Mouse (Mus musculus) embryo, embryonic 10.5 days (tissue): ENCODE measurements around the gene Tm2d1.

Experiments used
- DNase-seq: peaks from one replicate; pipeline ENCODE4 v3.0.0-alpha.2; 2015; ENCODE audit warnings: low spot score

Gene Tm2d1

DNA sequence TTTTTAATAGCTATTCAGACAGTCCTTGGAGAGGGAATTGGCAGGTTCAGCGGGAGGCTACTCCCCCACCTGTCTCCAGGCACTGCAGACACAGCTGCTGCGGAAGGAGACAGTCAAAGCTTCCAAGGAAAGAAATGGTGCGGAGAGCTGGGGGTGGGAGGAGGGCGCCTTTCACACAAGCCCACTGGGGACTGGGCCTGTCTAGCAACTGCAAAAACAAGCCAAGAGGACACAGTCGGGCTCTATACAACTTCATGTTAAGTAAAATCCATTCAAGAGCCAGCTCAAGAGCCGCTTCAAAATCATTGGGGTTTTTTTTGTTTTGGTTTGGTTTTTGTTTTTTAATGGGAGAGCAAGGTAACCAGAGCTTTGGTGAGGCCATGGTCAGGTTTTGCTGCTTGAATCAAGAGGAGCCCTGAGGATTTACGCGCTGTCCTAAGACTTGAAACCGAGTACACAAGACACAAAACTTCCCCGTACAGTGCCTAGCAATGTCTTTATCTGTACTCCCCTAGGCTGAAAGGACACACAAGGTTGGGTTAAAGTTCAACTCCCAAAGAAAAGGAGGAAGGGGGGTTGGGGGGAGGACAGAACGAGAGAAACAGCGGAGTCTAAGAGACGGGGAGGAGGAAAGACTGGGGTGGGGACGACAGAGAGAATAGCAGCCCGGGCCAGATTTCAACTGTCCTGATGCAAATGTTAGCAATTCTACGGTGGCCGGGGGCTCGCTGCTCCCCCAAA, 61.6 kb downstream of the Tm2d1 start:
- peak; percentile 80 for DNase-seq

GRCm38 (mm10) chr4:98318769-98319168, 64.3 kb downstream of the Tm2d1 start:
- peak; percentile 19 for DNase-seq

DNA sequence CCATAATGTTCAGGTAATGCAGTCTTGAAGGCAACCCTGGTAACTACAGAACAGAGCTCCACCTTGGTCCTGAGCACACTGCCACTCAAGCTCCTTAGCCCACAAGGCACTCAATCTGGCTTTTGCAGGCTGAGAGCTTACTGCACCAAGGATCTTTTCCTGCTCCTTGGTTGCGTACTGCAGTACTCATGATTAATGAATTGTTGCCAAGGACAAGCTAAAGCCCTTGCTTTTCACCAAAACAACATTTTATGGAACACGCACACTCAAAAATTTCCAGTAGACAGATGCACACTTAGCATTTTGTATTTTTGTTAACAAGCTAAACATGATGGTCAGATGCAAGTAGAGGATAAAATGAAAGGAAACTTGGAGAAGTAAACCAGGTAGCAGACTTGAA, 66.0 kb downstream of the Tm2d1 start:
- no peak for DNase-seq
